In genomic region chr3:95105586-95106337, GRCm38 (mm10) we compare ENCODE assay signal across 8 mouse cellular contexts. TPM values are rescaled to one million over a fixed set of nuclear protein-coding genes. Genes with fewer than 3 reads are reported as not detected.
DNase-seq lines count a peak whose midpoint lies in the region; ATAC-seq lines count a peak whose summit lies in the region.

No protein-coding gene starts in this region.

- no peaks in the 10 kb centered on the region for H3K9me3 ChIP-seq in heart, embryonic 14.5 days (ENCODE audit: control insufficient read depth, low read length)
- H3K9me3 ChIP-seq in megakaryocyte, embryonic 14.5 days = no peaks in the 10 kb centered on the region

- H3K9ac ChIP-seq in heart, embryonic 14.5 days (ENCODE audit: low read length) = peak overlapping the region; percentile 96

- H3K4me3 ChIP-seq in heart, embryonic 14.5 days (ENCODE audit: control insufficient read depth in 1 of 2, insufficient read depth in 1 of 2, low read depth in 1 of 2, low read length in 2 of 2) = peak overlapping the region; percentile 83 to 94
- H3K4me3 ChIP-seq in megakaryocyte, embryonic 14.5 days (replicated peaks) = peak overlapping the region; percentile 98

- H3K27ac ChIP-seq in heart, embryonic 14.5 days (replicated peaks in 1 of 2; ENCODE audit: control insufficient read depth in 1 of 2, insufficient read depth in 1 of 2, low read depth in 2 of 2, low read length in 2 of 2) = peak overlapping the region; percentile 73 to 88

- intact Hi-C loops in heart, postnatal 14 days (cut with DNase I) = no loop called here

- peaks cover 2 to 13% of the 10 kb centered on the region in 2 experiments; a peak in 3 of 4 replicates for H3K4me1 ChIP-seq in heart, embryonic 14.5 days (ENCODE audit: control insufficient read depth in 2 of 2, insufficient read depth in 2 of 2, low read length in 2 of 2)
- H3K4me1 ChIP-seq in megakaryocyte, embryonic 14.5 days = peaks cover 53% of the 10 kb centered on the region

- H3K36me3 ChIP-seq in heart, embryonic 14.5 days (ENCODE audit: control insufficient read depth, insufficient read depth, low read length) = peaks cover 7% of the 10 kb centered on the region; the same call in 1 of the 2 replicates
- H3K36me3 ChIP-seq in megakaryocyte, embryonic 14.5 days (replicated peaks; ENCODE audit: low read length) = peaks cover 28% of the 10 kb centered on the region

- no peaks in the 10 kb centered on the region for H3K27me3 ChIP-seq in heart, embryonic 14.5 days (ENCODE audit: control insufficient read depth, insufficient read depth, low read length)
- no peaks in the 10 kb centered on the region for H3K27me3 ChIP-seq in megakaryocyte, embryonic 14.5 days (replicated peaks)

- WGBS in heart, embryonic 14.5 days = 0% methylated on average over 16 of the region's 16 CpGs

- peak overlapping the region; percentile 87 for H3K4me2 ChIP-seq in heart, embryonic 14.5 days (ENCODE audit: low read length)

- no peak; the same call in 1 of the 2 replicates for ATAC-seq in heart, embryonic 14.5 days (ENCODE audit: insufficient number of reproducible peaks, insufficient read depth, low FRiP score, low read depth)
- ATAC-seq in granulocyte monocyte progenitor cell, adult 5-6 weeks (replicated peaks; ENCODE audit: poor library complexity, severe bottlenecking) = peak; percentile 2; the same call in 1 of the 2 replicates

- DNase-seq in heart, postnatal 14 days = no peak
- peak; percentile 28 for DNase-seq in MN1 (ENCODE audit: low spot score)
- no peak for DNase-seq in adrenal gland, postnatal 25 days
- DNase-seq in urinary bladder, postnatal 14 days (ENCODE audit: low spot score) = no peak
- DNase-seq in ovary, adult 18-20 months (ENCODE audit: low spot score) = no peak

RNA-seq across cellular contexts. Expression of gene Pip5k1a, which starts 1.0 kb away (rescaled TPM):
- polyA plus RNA-seq in heart, embryonic 14.5 days (2014; fragmentation: Nextera tagmentation; extraction: Ambion mirVana) = 11.9 and 12.7 TPM in 2 replicates
- 10 to 100 TPM; 18.3 to 19.2 TPM for total RNA-seq in heart, postnatal 14 days (2021)
- total RNA-seq in granulocyte monocyte progenitor cell, adult 5-6 weeks (2014; fragmentation: Nextera tagmentation) = 22.8 and 23.8 TPM in 2 replicates
- 14.4 and 16.0 TPM in 2 replicates for total RNA-seq in granulocyte monocyte progenitor cell, adult 5-6 weeks (2017)
- 6.3 and 16.2 TPM in 2 replicates for polyA plus RNA-seq in megakaryocyte, embryonic 14.5 days (2012; ENCODE audit: insufficient read depth, low replicate concordance)
- 39.5 and 43.1 TPM in 2 replicates for total RNA-seq in adrenal gland, postnatal 25 days (2021)

RNA-seq across cellular contexts. Expression of gene Vps72, which starts 5.1 kb away (rescaled TPM):
- polyA plus RNA-seq in heart, embryonic 14.5 days (2014; fragmentation: Nextera tagmentation; extraction: Ambion mirVana) = 87.5 and 95.7 TPM in 2 replicates
- total RNA-seq in heart, postnatal 14 days (2021) = 10 to 100 TPM; 32.4 to 32.5 TPM
- total RNA-seq in granulocyte monocyte progenitor cell, adult 5-6 weeks (2014; fragmentation: Nextera tagmentation) = 54.8 and 58.1 TPM in 2 replicates
- 50.0 and 62.4 TPM in 2 replicates for total RNA-seq in granulocyte monocyte progenitor cell, adult 5-6 weeks (2017)
- 231 and 749 TPM in 2 replicates for polyA plus RNA-seq in megakaryocyte, embryonic 14.5 days (2012; ENCODE audit: insufficient read depth, low replicate concordance)
- total RNA-seq in adrenal gland, postnatal 25 days (2021) = 68.4 and 72.5 TPM in 2 replicates

RNA-seq across cellular contexts. Expression of gene Tmod4, which starts 18.5 kb away (rescaled TPM):
- 1.6 and 2.2 TPM in 2 replicates for polyA plus RNA-seq in heart, embryonic 14.5 days (2014; fragmentation: Nextera tagmentation; extraction: Ambion mirVana)
- 10 to 100 TPM; 10.6 to 11.1 TPM for total RNA-seq in heart, postnatal 14 days (2021)
- total RNA-seq in granulocyte monocyte progenitor cell, adult 5-6 weeks (2014; fragmentation: Nextera tagmentation) = 9.4 and 13.9 TPM in 2 replicates
- not detected in 2 replicates for total RNA-seq in granulocyte monocyte progenitor cell, adult 5-6 weeks (2017)
- not detected in 2 replicates for polyA plus RNA-seq in megakaryocyte, embryonic 14.5 days (2012; ENCODE audit: insufficient read depth, low replicate concordance)
- total RNA-seq in adrenal gland, postnatal 25 days (2021) = 1.0 and 1.1 TPM in 2 replicates

RNA-seq across cellular contexts. Expression of gene Scnm1, which starts 28.0 kb away (rescaled TPM):
- polyA plus RNA-seq in heart, embryonic 14.5 days (2014; fragmentation: Nextera tagmentation; extraction: Ambion mirVana) = 58.5 and 58.7 TPM in 2 replicates
- 10 to 100 TPM; 29.5 to 33.5 TPM for total RNA-seq in heart, postnatal 14 days (2021)
- 41.2 and 82.8 TPM in 2 replicates for total RNA-seq in granulocyte monocyte progenitor cell, adult 5-6 weeks (2014; fragmentation: Nextera tagmentation)
- 53.1 and 64.1 TPM in 2 replicates for total RNA-seq in granulocyte monocyte progenitor cell, adult 5-6 weeks (2017)
- 5.8 and 7.2 TPM in 2 replicates for polyA plus RNA-seq in megakaryocyte, embryonic 14.5 days (2012; ENCODE audit: insufficient read depth, low replicate concordance)
- 35.1 and 40.6 TPM in 2 replicates for total RNA-seq in adrenal gland, postnatal 25 days (2021)

RNA-seq across cellular contexts. Expression of gene Lysmd1, which starts 28.1 kb away (rescaled TPM):
- polyA plus RNA-seq in heart, embryonic 14.5 days (2014; fragmentation: Nextera tagmentation; extraction: Ambion mirVana) = 8.1 and 8.4 TPM in 2 replicates
- total RNA-seq in heart, postnatal 14 days (2021) = 1 to 10 TPM; 6.4 to 7.4 TPM
- total RNA-seq in granulocyte monocyte progenitor cell, adult 5-6 weeks (2014; fragmentation: Nextera tagmentation) = 3.1 and 4.3 TPM in 2 replicates
- 2.7 and 4.4 TPM in 2 replicates for total RNA-seq in granulocyte monocyte progenitor cell, adult 5-6 weeks (2017)
- 3.8 and 5.1 TPM in 2 replicates for polyA plus RNA-seq in megakaryocyte, embryonic 14.5 days (2012; ENCODE audit: insufficient read depth, low replicate concordance)
- 13.8 and 14.8 TPM in 2 replicates for total RNA-seq in adrenal gland, postnatal 25 days (2021)
